Mouse (Mus musculus) monocyte, adult 2 months (primary cell): ENCODE data around the gene Diaph3.

ENCODE experiments used
- DNase-seq, 2 experiments: peaks; one replicate each; pipeline ENCODE4 v3.0.0; 2022; ENCODE audit warnings: low spot score in 2 of 2, low read depth in 1 of 2

Diaph3 gene

GRCm38 (mm10) chr14:86861277-86861946 is 279.6 kb downstream of the Diaph3 start:
- no peak for DNase-seq

GRCm38 (mm10) chr14:86847154-86847810 is 293.8 kb downstream of the Diaph3 start:
- no peak for DNase-seq

GRCm38 (mm10) chr14:86844075-86844474 is 297.0 kb downstream of the Diaph3 start:
- no peak for DNase-seq

- DNase-seq = no peak
These were observed 303.4 kb downstream of the Diaph3 start for GRCm38 (mm10) chr14:86837642-86838041.

- DNase-seq = no peak
These were observed 306.2 kb downstream of the Diaph3 start for GRCm38 (mm10) chr14:86834851-86835250.

- no peak for DNase-seq
These were observed 306.8 kb downstream of the Diaph3 start for GRCm38 (mm10) chr14:86834269-86834668.

GRCm38 (mm10) chr14:86833003-86833402 is 308.0 kb downstream of the Diaph3 start:
- DNase-seq = no peak

- DNase-seq = no peak
These were observed 324.8 kb downstream of the Diaph3 start for GRCm38 (mm10) chr14:86816246-86816645.

- DNase-seq = no peak
These were observed 352.0 kb downstream of the Diaph3 start for GRCm38 (mm10) chr14:86788880-86789641.

- no peak for DNase-seq
These were observed 354.2 kb downstream of the Diaph3 start for GRCm38 (mm10) chr14:86786866-86787265.

GRCm38 (mm10) chr14:86781553-86782273 is 359.3 kb downstream of the Diaph3 start:
- no peak for DNase-seq

- DNase-seq = no peak
These were observed 367.7 kb downstream of the Diaph3 start for GRCm38 (mm10) chr14:86773311-86773710.

GRCm38 (mm10) chr14:86772176-86773150 is 368.6 kb downstream of the Diaph3 start:
- no peak for DNase-seq

- no peak for DNase-seq
These were observed 376.7 kb downstream of the Diaph3 start for GRCm38 (mm10) chr14:86764286-86764685.

- DNase-seq = no peak
These were observed 383.2 kb downstream of the Diaph3 start for GRCm38 (mm10) chr14:86757604-86758520.

- DNase-seq = no peak
These were observed 383.9 kb downstream of the Diaph3 start for GRCm38 (mm10) chr14:86757132-86757531.

- DNase-seq = no peak
These were observed 390.7 kb downstream of the Diaph3 start for GRCm38 (mm10) chr14:86750351-86750750.

GRCm38 (mm10) chr14:86749425-86749824 is 391.6 kb downstream of the Diaph3 start:
- DNase-seq = no peak

GRCm38 (mm10) chr14:86748876-86749275 is 392.2 kb downstream of the Diaph3 start:
- DNase-seq = no peak
